Mouse (Mus musculus) layer of hippocampus, adult 2 months (tissue): ENCODE measurements around the gene Usp32. TPM values are rescaled to one million over a fixed set of nuclear protein-coding genes. Genes with fewer than 3 reads are reported as not detected.
"Not testable (repeated sequence)": the region's sequence is repeated elsewhere in the genome, so short reads cannot be mapped to it uniquely, and the experiment has no call there.

Source experiments
- DNase-seq, 2 experiments: peaks; one replicate each; pipeline ENCODE4 v3.0.0; 2022; ENCODE audit warnings: low spot score in 2 of 2
- H3K27ac ChIP-seq: fragments of 200-600 bp; 2 replicates; pipeline ENCODE4 v1.8.1; 2022
- H3K4me3 ChIP-seq: fragments of 200-600 bp; 2 replicates; pipeline ENCODE4 v1.8.1; 2022; ENCODE audit warnings: mild to moderate bottlenecking
- CTCF ChIP-seq: fragments of 200-600 bp; conservative IDR thresholded peaks from 2 replicates; pipeline ENCODE4 v1.8.1; 2022; ENCODE audit warnings: antibody characterized with exemption, mild to moderate bottlenecking, moderate library complexity
- total RNA-seq, 2 experiments: library from RNA; stranded (reverse); gene quantifications; 2 replicates each; pipeline ENCODE4 v1.2.3; 2021

The Usp32 gene
- total RNA-seq, 2 experiments from 2014 or later, result 91.3 to 94.5 TPM

GRCm38 (mm10) chr11:85164371-85164770 lies 24.4 kb upstream of the Usp32 start:
- no peak for TF ChIP-seq CTCF
- H3K4me3 ChIP-seq, result no peak overlapping the region
- DNase-seq, result no peak
- H3K27ac ChIP-seq, result no peak overlapping the region

DNA sequence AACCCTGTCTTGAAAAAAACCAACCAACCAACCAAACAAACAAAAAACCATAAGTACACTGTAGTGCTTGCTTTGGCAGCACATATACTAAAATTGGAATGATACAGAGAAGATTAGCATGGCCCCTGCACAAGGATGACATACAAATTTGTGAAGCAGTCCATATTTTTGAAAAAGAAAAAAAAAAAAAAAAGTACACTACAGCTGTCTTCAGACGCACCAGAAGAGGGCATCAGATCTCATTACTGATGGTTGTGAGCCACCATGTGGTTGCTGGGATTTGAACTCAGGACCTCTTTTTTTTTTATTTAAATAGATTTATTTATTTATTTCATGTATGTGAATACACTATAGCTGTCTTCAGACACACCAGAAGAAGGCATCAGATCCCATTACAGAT lies 23.1 kb upstream of the Usp32 start:
- DNase-seq, H3K27ac ChIP-seq, H3K4me3 ChIP-seq: not testable (repeated sequence)

GRCm38 (mm10) chr11:85157301-85157700 lies 17.3 kb upstream of the Usp32 start:
- TF ChIP-seq CTCF, result no peak
- no peak overlapping the region for H3K27ac ChIP-seq
- H3K4me3 ChIP-seq, result no peak overlapping the region
- no peak for DNase-seq

DNA sequence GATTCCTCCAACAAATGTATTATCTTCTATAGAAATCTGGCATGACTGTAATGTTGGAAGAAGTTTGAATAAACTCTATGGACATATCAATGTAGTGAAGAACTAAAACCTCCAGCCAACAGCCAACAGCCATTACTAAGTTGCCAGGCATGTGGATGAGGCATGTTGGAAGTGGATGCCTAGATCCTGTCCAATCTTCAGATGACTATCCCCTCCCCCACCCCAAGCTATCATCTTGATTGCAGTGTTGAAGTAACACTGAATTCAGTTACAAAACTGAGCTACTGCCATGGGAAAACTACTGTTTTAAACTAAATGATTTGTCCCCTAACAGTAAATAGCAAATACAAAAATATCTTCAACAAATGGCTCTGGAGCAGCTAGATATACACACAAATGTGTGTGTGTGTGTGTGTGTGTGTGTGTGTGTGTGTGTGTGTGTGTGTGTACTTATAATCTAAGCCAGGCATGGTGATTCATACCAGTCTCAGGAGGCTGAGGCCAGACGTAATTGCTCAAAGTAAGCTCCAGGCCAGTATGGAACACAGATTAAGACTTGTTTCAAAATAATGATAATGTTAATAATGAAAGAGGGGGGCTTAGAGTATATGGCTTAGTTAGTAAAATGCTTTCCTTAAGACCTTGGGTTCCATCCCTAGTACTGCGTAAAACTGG lies 12.4 kb upstream of the Usp32 start:
- H3K4me3 ChIP-seq, result no peak overlapping the region
- no peak for TF ChIP-seq CTCF
- no peak for DNase-seq
- no peak overlapping the region for H3K27ac ChIP-seq

DNA sequence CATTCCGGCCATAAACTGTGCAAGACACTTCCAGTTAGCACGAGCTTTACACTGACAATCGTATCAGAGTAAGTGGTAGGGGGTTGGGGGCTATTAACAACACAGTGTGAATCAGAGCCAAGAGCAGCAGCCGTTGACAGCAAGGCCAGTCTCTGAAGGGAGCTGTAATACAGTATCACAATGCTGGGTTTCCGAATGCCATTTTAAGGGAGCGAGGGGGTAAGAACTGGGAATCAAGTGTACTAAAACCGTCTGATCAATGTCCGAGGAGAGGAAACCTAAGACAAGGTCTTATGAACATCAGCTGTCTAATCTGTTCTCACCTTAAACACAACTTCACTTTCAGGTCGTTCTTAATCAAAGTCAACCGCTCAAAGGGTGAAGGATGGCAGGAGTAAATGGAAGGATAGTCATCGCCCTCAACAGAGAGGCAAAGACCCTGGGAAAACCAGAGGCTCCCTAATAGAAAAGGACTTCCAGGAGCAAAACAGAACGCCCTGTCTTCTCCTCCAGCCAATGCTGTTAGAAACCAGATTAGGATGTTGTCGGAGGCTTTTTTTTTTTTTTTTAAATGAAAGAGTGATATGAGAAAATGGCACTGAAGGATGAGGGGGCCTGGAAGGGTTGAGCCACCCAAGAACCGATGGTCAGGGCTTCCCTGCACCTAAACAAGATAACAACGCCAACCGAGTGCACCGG lies 1.0 kb downstream of the Usp32 start:
- TF ChIP-seq CTCF, result no peak
- peak in 1 of 2 experiments; percentile 14 for DNase-seq
- H3K4me3 ChIP-seq, result peak overlapping the region; percentile 89
- H3K27ac ChIP-seq, result peak overlapping the region; percentile 95

GRCm38 (mm10) chr11:85131542-85131941 lies 8.4 kb downstream of the Usp32 start:
- DNase-seq, result no peak

DNA sequence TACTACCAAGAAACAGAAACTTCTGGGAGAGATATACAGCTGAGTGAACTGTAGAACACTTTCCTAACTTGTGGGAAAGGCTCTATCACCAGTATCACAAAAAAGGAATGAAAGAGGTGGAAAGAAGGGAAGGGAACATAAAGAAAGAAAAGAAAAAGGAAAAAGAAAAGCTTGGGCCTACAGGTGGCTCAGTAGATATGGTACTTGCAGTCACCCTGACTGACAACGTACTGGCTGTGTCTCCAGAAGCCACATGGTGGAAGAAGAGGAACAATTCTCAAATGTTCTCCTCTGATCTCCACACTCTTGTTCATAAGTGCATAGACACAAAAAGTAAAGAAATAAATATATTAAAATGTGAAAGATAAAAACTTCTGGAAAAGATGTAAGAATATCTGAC lies 11.1 kb downstream of the Usp32 start:
- TF ChIP-seq CTCF, result no peak
- DNase-seq, result no peak

More at GRCm38 (mm10) chr11:85131542-85131941, 8.4 kb downstream of the Usp32 start:
- TF ChIP-seq CTCF, result no peak
- H3K27ac ChIP-seq, result no peak overlapping the region
- no peak overlapping the region for H3K4me3 ChIP-seq

GRCm38 (mm10) chr11:85126257-85127102 lies 13.5 kb downstream of the Usp32 start:
- DNase-seq, result no peak
- H3K4me3 ChIP-seq, result no peak overlapping the region
- TF ChIP-seq CTCF, result no peak

More for the DNA sequence above, 11.1 kb downstream of the Usp32 start:
- Histone ChIP-seq H3K27ac (no peak overlapping the region), H3K4me3 (no peak overlapping the region)

GRCm38 (mm10) chr11:85123267-85123992 lies 16.5 kb downstream of the Usp32 start:
- no peak for DNase-seq
- no peak overlapping the region for H3K27ac ChIP-seq
- no peak for TF ChIP-seq CTCF
- H3K4me3 ChIP-seq, result no peak overlapping the region

More at GRCm38 (mm10) chr11:85126257-85127102, 13.5 kb downstream of the Usp32 start:
- no peak overlapping the region for H3K27ac ChIP-seq

- DNase-seq, result no peak
- Histone ChIP-seq H3K27ac (no peak overlapping the region), H3K4me3 (no peak overlapping the region)
- TF ChIP-seq CTCF, result no peak
Measured at GRCm38 (mm10) chr11:85122073-85122472, 17.9 kb downstream of the Usp32 start.

DNA sequence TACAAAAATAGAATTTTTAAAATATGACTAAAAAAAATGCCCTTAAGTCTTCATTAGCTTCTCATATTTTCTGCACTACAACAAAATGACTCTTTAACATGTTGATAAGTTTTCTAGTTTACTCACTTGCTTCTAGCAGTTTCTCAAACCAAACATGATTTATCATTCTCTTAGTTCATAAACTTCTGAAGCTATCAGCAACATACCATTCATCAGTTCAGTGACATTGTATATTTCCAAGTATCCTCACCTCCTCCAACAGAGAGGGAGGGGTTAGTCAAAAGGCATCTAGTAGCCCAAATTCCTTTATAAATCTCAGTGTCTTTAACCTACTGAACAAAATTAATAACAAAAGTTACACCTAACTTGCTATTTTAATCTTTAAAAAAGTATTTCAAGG lies 22.8 kb downstream of the Usp32 start:
- H3K4me3 ChIP-seq, result no peak overlapping the region
- no peak for TF ChIP-seq CTCF
- no peak for DNase-seq
- H3K27ac ChIP-seq, result no peak overlapping the region

DNA sequence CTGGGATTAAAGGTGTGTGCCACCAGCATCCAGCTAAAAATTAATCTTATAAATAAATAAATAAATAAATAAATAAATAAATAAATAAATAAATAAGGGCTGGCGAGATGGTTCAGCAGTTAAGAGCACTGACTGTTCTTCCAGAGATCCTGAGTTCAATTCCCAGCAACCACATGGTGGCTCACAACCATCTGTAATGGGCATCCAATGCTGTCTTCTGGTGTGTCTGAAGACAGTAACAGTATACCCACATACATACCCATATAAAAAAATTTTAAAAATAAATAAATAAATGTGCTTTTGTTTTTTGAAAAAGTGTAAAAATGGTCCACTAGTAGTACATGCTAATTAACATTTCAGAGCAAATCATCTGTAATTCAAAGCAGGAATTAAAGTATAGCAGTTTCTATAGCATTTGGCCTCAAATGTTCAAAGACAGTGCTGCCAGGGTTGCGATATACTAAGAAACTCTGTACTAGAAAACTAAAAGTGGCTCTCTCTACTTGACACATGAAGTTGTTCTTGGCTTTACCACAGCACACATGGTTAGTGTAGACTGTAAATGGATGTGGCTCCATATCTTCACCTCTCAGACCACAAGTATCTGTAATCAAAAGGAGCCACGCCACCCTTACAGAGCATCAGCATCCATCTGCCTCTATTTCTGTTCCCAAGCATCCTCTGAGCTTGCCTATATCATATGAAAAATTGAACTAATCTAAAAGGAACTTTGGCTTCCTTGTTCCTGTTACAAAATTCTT lies 23.7 kb downstream of the Usp32 start:
- H3K4me3 ChIP-seq, result no peak overlapping the region
- DNase-seq, result no peak
- no peak for TF ChIP-seq CTCF
- H3K27ac ChIP-seq, result no peak overlapping the region
